Mouse (Mus musculus) frontal cortex, postnatal 36 days (tissue): ENCODE results near the gene Ppa1.

ENCODE experiments used
- DNase-seq, 2 experiments: peaks; one replicate each; pipeline ENCODE4 v3.0.0; 2022; ENCODE audit warnings: low spot score in 2 of 2

The Ppa1 gene

GRCm38 (mm10) chr10:61695703-61696559 is 47.6 kb downstream of the Ppa1 start:
- DNase-seq, result no peak

GRCm38 (mm10) chr10:61696560-61696823 is 48.1 kb downstream of the Ppa1 start:
- no peak for DNase-seq

- DNase-seq, result no peak
Observed at GRCm38 (mm10) chr10:61697028-61697427, 48.7 kb downstream of the Ppa1 start.

- DNase-seq, result no peak
Observed at GRCm38 (mm10) chr10:61704663-61705062, 56.3 kb downstream of the Ppa1 start.

GRCm38 (mm10) chr10:61706412-61707375 is 58.3 kb downstream of the Ppa1 start:
- DNase-seq, result no peak

GRCm38 (mm10) chr10:61713601-61714000 is 65.2 kb downstream of the Ppa1 start:
- DNase-seq, result no peak

GRCm38 (mm10) chr10:61714146-61714545 is 65.8 kb downstream of the Ppa1 start:
- DNase-seq, result no peak

GRCm38 (mm10) chr10:61714771-61715461 is 66.6 kb downstream of the Ppa1 start, which contains the start of gene Aifm2:
Gene Aifm2, plus strand, starts transcription at chr10:61715263.
- DNase-seq, result no peak

GRCm38 (mm10) chr10:61715462-61715837 is 67.1 kb downstream of the Ppa1 start:
- DNase-seq, result no peak

GRCm38 (mm10) chr10:61715996-61716864 is 67.9 kb downstream of the Ppa1 start:
- DNase-seq, result no peak

GRCm38 (mm10) chr10:61717406-61718296 is 69.3 kb downstream of the Ppa1 start:
- DNase-seq, result no peak

GRCm38 (mm10) chr10:61720331-61720730 is 72.0 kb downstream of the Ppa1 start:
- DNase-seq, result no peak

GRCm38 (mm10) chr10:61722215-61722614 is 73.9 kb downstream of the Ppa1 start:
- DNase-seq, result no peak

- no peak for DNase-seq
Observed at GRCm38 (mm10) chr10:61723271-61723670, 74.9 kb downstream of the Ppa1 start.
